Mouse (Mus musculus): ENCODE results near the gene Capn1. TPM values are rescaled to one million over a fixed set of nuclear protein-coding genes. Genes with fewer than 3 reads are reported as not detected.

Gene Capn1
- polyA plus RNA-seq, 1 experiment = 18.5 TPM

- Histone ChIP-seq H3K4me1 (ENCODE audit: control insufficient read depth, insufficient read depth, low read length) (no peaks in the 10 kb centered on the region), H3K4me3 (ENCODE audit: insufficient read depth, low read length) (no peak overlapping the region), H3K27ac (ENCODE audit: insufficient read depth, low read length) (no peak overlapping the region)
- no peak for TF ChIP-seq CTCF (IDR thresholded peaks at IDR 0.05; ENCODE audit: extremely low read depth, insufficient read depth, low read length)
- TF ChIP-seq POLR2A (IDR thresholded peaks at IDR 0.05; ENCODE audit: extremely low read depth, insufficient read depth, low read length) = no peak
Observed at GRCm38 (mm10) chr19:5998180-5998579, 17.5 kb downstream of the Capn1 start.

GRCm38 (mm10) chr19:5994711-5995110 lies 21.0 kb downstream of the Capn1 start:
- no peak overlapping the region for H3K27ac ChIP-seq (ENCODE audit: insufficient read depth, low read length)
- TF ChIP-seq CTCF (IDR thresholded peaks at IDR 0.05; ENCODE audit: extremely low read depth, insufficient read depth, low read length) (no peak), POLR2A (IDR thresholded peaks at IDR 0.05; ENCODE audit: extremely low read depth, insufficient read depth, low read length) (no peak)
- H3K4me3 ChIP-seq (ENCODE audit: insufficient read depth, low read length) = no peak overlapping the region
- no peaks in the 10 kb centered on the region for H3K4me1 ChIP-seq (ENCODE audit: control insufficient read depth, insufficient read depth, low read length)

- Histone ChIP-seq H3K4me1 (ENCODE audit: control insufficient read depth, insufficient read depth, low read length) (no peaks in the 10 kb centered on the region), H3K4me3 (ENCODE audit: insufficient read depth, low read length) (no peak overlapping the region), H3K27ac (ENCODE audit: insufficient read depth, low read length) (no peak overlapping the region)
- no peak for TF ChIP-seq CTCF (IDR thresholded peaks at IDR 0.05; ENCODE audit: extremely low read depth, insufficient read depth, low read length)
- no peak for TF ChIP-seq POLR2A (IDR thresholded peaks at IDR 0.05; ENCODE audit: extremely low read depth, insufficient read depth, low read length)
Observed at GRCm38 (mm10) chr19:5992012-5992411, 23.7 kb downstream of the Capn1 start.

DNA sequence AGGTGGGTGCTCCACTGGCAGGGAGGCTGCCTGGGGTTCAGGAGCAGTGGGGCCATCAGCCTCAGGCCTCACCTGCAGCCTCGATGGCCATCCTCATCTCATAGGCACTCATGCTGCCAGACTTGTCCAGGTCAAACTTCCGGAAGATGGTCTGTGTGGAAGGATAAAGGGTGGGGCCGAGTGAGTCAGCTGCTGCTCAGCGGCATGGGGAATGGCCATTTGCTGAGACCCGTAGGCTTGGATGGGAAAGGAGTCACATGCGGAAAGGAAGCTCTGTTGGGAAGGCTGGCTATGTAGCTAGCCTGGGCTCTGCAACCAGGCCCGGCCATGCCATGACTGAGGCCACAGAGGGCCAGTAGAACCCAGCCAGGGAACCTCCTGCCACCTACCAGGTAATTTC lies 24.2 kb downstream of the Capn1 start:
- H3K4me3 ChIP-seq (ENCODE audit: insufficient read depth, low read length) = no peak overlapping the region
- no peaks in the 10 kb centered on the region for H3K4me1 ChIP-seq (ENCODE audit: control insufficient read depth, insufficient read depth, low read length)
- TF ChIP-seq POLR2A (IDR thresholded peaks at IDR 0.05; ENCODE audit: extremely low read depth, insufficient read depth, low read length) = no peak
- no peak for TF ChIP-seq CTCF (IDR thresholded peaks at IDR 0.05; ENCODE audit: extremely low read depth, insufficient read depth, low read length)
- H3K27ac ChIP-seq (ENCODE audit: insufficient read depth, low read length) = no peak overlapping the region

GRCm38 (mm10) chr19:5990921-5991320 lies 24.8 kb downstream of the Capn1 start:
- no peak overlapping the region for H3K27ac ChIP-seq (ENCODE audit: insufficient read depth, low read length)
- H3K4me1 ChIP-seq (ENCODE audit: control insufficient read depth, insufficient read depth, low read length) = no peaks in the 10 kb centered on the region
- no peak overlapping the region for H3K4me3 ChIP-seq (ENCODE audit: insufficient read depth, low read length)
- TF ChIP-seq POLR2A (IDR thresholded peaks at IDR 0.05; ENCODE audit: extremely low read depth, insufficient read depth, low read length) (no peak), CTCF (IDR thresholded peaks at IDR 0.05; ENCODE audit: extremely low read depth, insufficient read depth, low read length) (no peak)

DNA sequence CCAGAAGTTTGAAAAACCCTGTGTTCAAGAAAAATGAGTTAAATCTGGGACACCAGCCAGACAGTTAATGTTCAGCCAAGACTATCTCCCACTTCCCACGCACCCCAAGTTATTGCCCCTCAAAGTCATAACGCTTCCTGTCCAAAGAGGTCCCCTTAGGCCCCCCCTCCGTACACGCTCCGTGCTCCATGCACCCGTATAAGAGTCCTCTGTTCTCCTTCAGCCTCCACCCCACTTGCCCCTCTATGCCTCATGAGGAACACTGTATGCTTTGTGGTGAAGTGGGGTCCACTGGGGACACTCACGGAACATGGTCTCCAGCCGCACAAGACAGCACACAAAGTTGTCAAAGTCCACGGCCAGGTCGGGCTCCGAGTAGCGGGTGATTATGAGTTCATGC lies 25.7 kb downstream of the Capn1 start:
- Histone ChIP-seq H3K4me3 (ENCODE audit: insufficient read depth, low read length) (no peak overlapping the region), H3K27ac (ENCODE audit: insufficient read depth, low read length) (no peak overlapping the region), H3K4me1 (ENCODE audit: control insufficient read depth, insufficient read depth, low read length) (no peaks in the 10 kb centered on the region)
- TF ChIP-seq CTCF (IDR thresholded peaks at IDR 0.05; ENCODE audit: extremely low read depth, insufficient read depth, low read length) (no peak), POLR2A (IDR thresholded peaks at IDR 0.05; ENCODE audit: extremely low read depth, insufficient read depth, low read length) (no peak)

GRCm38 (mm10) chr19:5989585-5989984 lies 26.1 kb downstream of the Capn1 start:
- TF ChIP-seq CTCF (IDR thresholded peaks at IDR 0.05; ENCODE audit: extremely low read depth, insufficient read depth, low read length) (no peak), POLR2A (IDR thresholded peaks at IDR 0.05; ENCODE audit: extremely low read depth, insufficient read depth, low read length) (no peak)
- Histone ChIP-seq H3K27ac (ENCODE audit: insufficient read depth, low read length) (no peak overlapping the region), H3K4me3 (ENCODE audit: insufficient read depth, low read length) (no peak overlapping the region), H3K4me1 (ENCODE audit: control insufficient read depth, insufficient read depth, low read length) (no peaks in the 10 kb centered on the region)

GRCm38 (mm10) chr19:5988815-5989452 lies 26.8 kb downstream of the Capn1 start:
- Histone ChIP-seq H3K4me1 (ENCODE audit: control insufficient read depth, insufficient read depth, low read length) (no peaks in the 10 kb centered on the region), H3K4me3 (ENCODE audit: insufficient read depth, low read length) (no peak overlapping the region), H3K27ac (ENCODE audit: insufficient read depth, low read length) (no peak overlapping the region)
- TF ChIP-seq POLR2A (IDR thresholded peaks at IDR 0.05; ENCODE audit: extremely low read depth, insufficient read depth, low read length) = no peak
- no peak for TF ChIP-seq CTCF (IDR thresholded peaks at IDR 0.05; ENCODE audit: extremely low read depth, insufficient read depth, low read length)

GRCm38 (mm10) chr19:5988027-5988814 lies 27.5 kb downstream of the Capn1 start:
- Histone ChIP-seq H3K27ac (ENCODE audit: insufficient read depth, low read length) (no peak overlapping the region), H3K4me1 (ENCODE audit: control insufficient read depth, insufficient read depth, low read length) (no peaks in the 10 kb centered on the region), H3K4me3 (ENCODE audit: insufficient read depth, low read length) (no peak overlapping the region)
- TF ChIP-seq POLR2A (IDR thresholded peaks at IDR 0.05; ENCODE audit: extremely low read depth, insufficient read depth, low read length) = no peak
- no peak for TF ChIP-seq CTCF (IDR thresholded peaks at IDR 0.05; ENCODE audit: extremely low read depth, insufficient read depth, low read length)

DNA sequence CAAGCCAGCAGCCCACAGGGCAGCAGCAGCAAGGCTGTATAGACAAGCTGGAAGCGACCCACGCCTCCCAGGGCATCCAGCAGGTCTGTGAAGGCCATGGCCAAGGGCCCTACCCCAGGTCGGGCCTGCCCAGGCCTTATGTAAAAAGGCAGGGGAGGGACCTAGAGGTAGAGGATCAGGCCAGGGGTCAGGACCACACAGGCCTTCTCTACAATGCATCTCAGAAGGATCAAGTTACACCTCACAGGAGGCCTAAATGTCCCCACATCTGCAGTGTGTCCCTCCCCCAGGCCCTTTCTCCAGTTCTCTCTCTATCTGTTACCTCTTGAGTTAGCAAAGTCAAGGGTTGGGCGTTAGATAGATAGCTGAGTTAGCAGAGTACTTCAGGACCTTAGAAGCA lies 29.7 kb downstream of the Capn1 start, which contains the start of gene Slc22a20:
Gene Slc22a20 (minus strand): TSS at position 101 of the 400 bp plus-strand sequence.
- no peak within 1 kb of the TSS for H3K27ac ChIP-seq (ENCODE audit: insufficient read depth, low read length)
- no peaks in the 10 kb centered on the region for H3K4me1 ChIP-seq (ENCODE audit: control insufficient read depth, insufficient read depth, low read length)
- H3K4me3 ChIP-seq (ENCODE audit: insufficient read depth, low read length) = no peak within 1 kb of the TSS
- TF ChIP-seq POLR2A (IDR thresholded peaks at IDR 0.05; ENCODE audit: extremely low read depth, insufficient read depth, low read length) (no peak), CTCF (IDR thresholded peaks at IDR 0.05; ENCODE audit: extremely low read depth, insufficient read depth, low read length) (no peak)

Data from cortical plate, adult 2 months (tissue).